Mouse (Mus musculus): Measurements from ENCODE around the gene Pfkfb4.
A peak's percentile ranks its signal among the peaks of the same experiment; 100 is the strongest.

Pfkfb4 gene

GRCm38 (mm10) chr9:109031686-109032085 lies 40.1 kb downstream of the Pfkfb4 start:
- peak in 1 of 2 experiments; percentile 48 for DNase-seq (ENCODE audit: low spot score in 2 of 2)

- no peak for DNase-seq (ENCODE audit: low spot score in 2 of 2)
These were observed 40.9 kb downstream of the Pfkfb4 start for GRCm38 (mm10) chr9:109032435-109032834.

- DNase-seq (ENCODE audit: low spot score in 2 of 2): peak; percentile 75 to 85
These were observed 46.7 kb downstream of the Pfkfb4 start, which contains the start of gene Shisa5 for GRCm38 (mm10) chr9:109038086-109038895. Gene Shisa5, plus strand, starts transcription at chr9:109038565.

GRCm38 (mm10) chr9:109038901-109039364 lies 47.4 kb downstream of the Pfkfb4 start:
- DNase-seq (ENCODE audit: low spot score in 2 of 2): peak in 1 of 2 experiments; percentile 60

GRCm38 (mm10) chr9:109039681-109040080 lies 48.1 kb downstream of the Pfkfb4 start:
- peak in 1 of 2 experiments; percentile 50 for DNase-seq (ENCODE audit: low spot score in 2 of 2)

GRCm38 (mm10) chr9:109040216-109040615 lies 48.6 kb downstream of the Pfkfb4 start:
- peak in 1 of 2 experiments; percentile 16 for DNase-seq (ENCODE audit: low spot score in 2 of 2)

GRCm38 (mm10) chr9:109040906-109041305 lies 49.3 kb downstream of the Pfkfb4 start:
- peak in 1 of 2 experiments; percentile 53 for DNase-seq (ENCODE audit: low spot score in 2 of 2)

GRCm38 (mm10) chr9:109041351-109041750 lies 49.8 kb downstream of the Pfkfb4 start:
- DNase-seq (ENCODE audit: low spot score in 2 of 2): peak in 1 of 2 experiments; percentile 35

GRCm38 (mm10) chr9:109046306-109046705 lies 54.7 kb downstream of the Pfkfb4 start:
- DNase-seq (ENCODE audit: low spot score in 2 of 2): peak in 1 of 2 experiments; percentile 64

- DNase-seq (ENCODE audit: low spot score in 2 of 2): no peak
These were observed 57.7 kb downstream of the Pfkfb4 start for GRCm38 (mm10) chr9:109049316-109049715.

- peak; percentile 9 to 34 for DNase-seq (ENCODE audit: low spot score in 2 of 2)
These were observed 58.6 kb downstream of the Pfkfb4 start for GRCm38 (mm10) chr9:109049996-109050673.

- DNase-seq (ENCODE audit: low spot score in 2 of 2): peak in 1 of 2 experiments; percentile 11
These were observed 59.1 kb downstream of the Pfkfb4 start for GRCm38 (mm10) chr9:109050674-109050997.

- DNase-seq (ENCODE audit: low spot score in 2 of 2): peak; percentile 15 to 55
These were observed 59.5 kb downstream of the Pfkfb4 start for GRCm38 (mm10) chr9:109051011-109051501.

- DNase-seq (ENCODE audit: low spot score in 2 of 2): peak; percentile 12 to 39
These were observed 60.3 kb downstream of the Pfkfb4 start for GRCm38 (mm10) chr9:109051651-109052489.

GRCm38 (mm10) chr9:109052490-109053260 lies 61.1 kb downstream of the Pfkfb4 start:
- DNase-seq (ENCODE audit: low spot score in 2 of 2): peak; percentile 14 to 52

GRCm38 (mm10) chr9:109053366-109053765 lies 61.8 kb downstream of the Pfkfb4 start:
- peak; percentile 9 to 33 for DNase-seq (ENCODE audit: low spot score in 2 of 2)

GRCm38 (mm10) chr9:109053851-109054250 lies 62.3 kb downstream of the Pfkfb4 start:
- peak in 1 of 2 experiments; percentile 41 for DNase-seq (ENCODE audit: low spot score in 2 of 2)

GRCm38 (mm10) chr9:109054712-109055111 lies 63.1 kb downstream of the Pfkfb4 start:
- DNase-seq (ENCODE audit: low spot score in 2 of 2): peak; percentile 57 to 64

GRCm38 (mm10) chr9:109055271-109056030 lies 63.9 kb downstream of the Pfkfb4 start:
- DNase-seq (ENCODE audit: low spot score in 2 of 2): peak in 1 of 2 experiments; percentile 47
